Mouse (Mus musculus): ENCODE measurements at regions not wholly inside any gene's neighbourhood (a gene's known extent, or its start where the extent isn't known, plus 50 kb on each side); places are given as distances from the start of the nearest gene placed in this dataset.
A peak's percentile ranks its signal among the peaks of the same experiment; 100 is the strongest.

DNA sequence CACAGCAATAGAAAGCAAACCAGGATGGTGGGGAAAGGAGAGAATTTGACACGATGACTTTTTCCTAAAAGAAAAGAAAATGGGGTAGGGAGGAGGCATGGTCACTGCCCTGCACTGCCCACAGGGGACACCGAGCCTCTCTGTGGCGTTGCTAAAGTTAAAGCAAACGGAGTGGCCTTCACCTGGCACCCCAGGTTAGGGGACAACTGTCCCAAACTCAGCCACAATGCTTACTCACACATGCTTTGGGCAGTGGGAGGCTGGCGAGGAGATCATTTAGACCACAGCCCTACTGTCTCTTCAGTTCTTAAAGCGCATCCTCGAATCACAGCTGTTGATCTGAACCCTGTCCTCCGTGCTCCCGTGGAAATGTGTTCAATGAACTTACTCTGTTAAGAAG is 55.3 kb upstream of the Jdp2 start:
- 90% methylated on average over 9 of the region's 9 CpGs for WGBS
- Histone ChIP-seq H3K4me3 (replicated peaks; ENCODE audit: insufficient read depth, low read depth, low read length) (no peak overlapping the region), H3K27ac (ENCODE audit: insufficient read depth, low read length) (no peak overlapping the region), H3K4me1 (ENCODE audit: control insufficient read depth, insufficient read depth, low read length) (peaks cover 7% of the 10 kb centered on the region), H3K27me3 (ENCODE audit: control insufficient read depth, insufficient read depth, low read length) (no peaks in the 10 kb centered on the region)
- DNase-seq, result no peak
- TF ChIP-seq CTCF (IDR thresholded peaks at IDR 0.05; ENCODE audit: borderline replicate concordance, insufficient read depth, low read depth, low read length) (no peak), POLR2A (IDR thresholded peaks at IDR 0.05; ENCODE audit: borderline replicate concordance, insufficient read depth, low read length) (no peak)

DNA sequence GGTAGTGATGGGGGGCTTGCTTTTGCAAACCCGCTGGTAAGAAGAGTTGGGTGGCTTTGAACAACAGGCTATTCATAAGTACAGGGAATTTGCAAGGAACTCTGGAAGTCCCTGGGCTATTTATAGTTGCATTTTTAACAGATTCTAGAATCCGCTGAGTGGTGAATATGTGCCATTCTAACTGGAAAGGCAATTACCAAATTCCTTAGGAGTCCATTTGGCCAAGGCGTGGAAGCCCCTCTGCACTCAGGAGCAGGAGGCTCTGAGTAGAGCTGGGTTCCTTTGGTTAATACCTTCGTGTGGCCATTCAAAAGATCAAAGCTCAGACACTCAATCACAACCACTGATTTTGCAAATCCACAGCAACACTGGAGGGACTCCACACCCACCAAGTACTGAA is 54.0 kb upstream of the Jdp2 start:
- no peak overlapping the region for H3K4me3 ChIP-seq (replicated peaks; ENCODE audit: insufficient read depth, low read depth, low read length)
- H3K4me1 ChIP-seq (ENCODE audit: control insufficient read depth, insufficient read depth, low read length), result peaks cover 11% of the 10 kb centered on the region
- no peak for DNase-seq
- 69% methylated on average over 4 of the region's 4 CpGs for WGBS
- no peak overlapping the region for H3K27ac ChIP-seq (ENCODE audit: insufficient read depth, low read length)
- no peak for TF ChIP-seq POLR2A (IDR thresholded peaks at IDR 0.05; ENCODE audit: borderline replicate concordance, insufficient read depth, low read length)
- TF ChIP-seq CTCF (IDR thresholded peaks at IDR 0.05; ENCODE audit: borderline replicate concordance, insufficient read depth, low read depth, low read length), result no peak
- no peaks in the 10 kb centered on the region for H3K27me3 ChIP-seq (ENCODE audit: control insufficient read depth, insufficient read depth, low read length)

DNA sequence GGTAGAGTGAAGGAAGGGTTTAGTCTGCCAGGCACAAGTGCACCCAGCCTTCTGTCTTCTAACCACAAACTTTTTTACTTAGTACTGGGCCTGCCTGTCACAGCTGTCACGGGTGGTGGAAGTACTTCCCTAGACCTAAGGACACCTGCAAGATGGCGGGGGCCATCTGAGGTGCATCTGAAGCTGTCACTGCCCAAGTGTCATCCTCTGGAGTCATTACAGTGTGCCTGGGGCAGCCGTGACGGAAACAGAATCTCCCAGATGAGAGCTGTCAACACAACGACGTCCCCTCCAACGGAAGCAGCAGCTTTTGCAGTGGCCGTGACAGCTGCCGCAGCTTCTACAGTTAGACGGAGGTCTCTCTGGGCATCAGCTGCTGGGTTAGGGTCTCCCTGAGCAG is 53.1 kb upstream of the Jdp2 start:
- peaks cover 11% of the 10 kb centered on the region for H3K4me1 ChIP-seq (ENCODE audit: control insufficient read depth, insufficient read depth, low read length)
- H3K27ac ChIP-seq (ENCODE audit: insufficient read depth, low read length), result no peak overlapping the region
- WGBS, result 53% methylated on average over 10 of the region's 10 CpGs
- H3K4me3 ChIP-seq (replicated peaks; ENCODE audit: insufficient read depth, low read depth, low read length), result no peak overlapping the region
- DNase-seq, result no peak
- TF ChIP-seq POLR2A (IDR thresholded peaks at IDR 0.05; ENCODE audit: borderline replicate concordance, insufficient read depth, low read length), result no peak
- TF ChIP-seq CTCF (IDR thresholded peaks at IDR 0.05; ENCODE audit: borderline replicate concordance, insufficient read depth, low read depth, low read length), result no peak
- no peaks in the 10 kb centered on the region for H3K27me3 ChIP-seq (ENCODE audit: control insufficient read depth, insufficient read depth, low read length)

DNA sequence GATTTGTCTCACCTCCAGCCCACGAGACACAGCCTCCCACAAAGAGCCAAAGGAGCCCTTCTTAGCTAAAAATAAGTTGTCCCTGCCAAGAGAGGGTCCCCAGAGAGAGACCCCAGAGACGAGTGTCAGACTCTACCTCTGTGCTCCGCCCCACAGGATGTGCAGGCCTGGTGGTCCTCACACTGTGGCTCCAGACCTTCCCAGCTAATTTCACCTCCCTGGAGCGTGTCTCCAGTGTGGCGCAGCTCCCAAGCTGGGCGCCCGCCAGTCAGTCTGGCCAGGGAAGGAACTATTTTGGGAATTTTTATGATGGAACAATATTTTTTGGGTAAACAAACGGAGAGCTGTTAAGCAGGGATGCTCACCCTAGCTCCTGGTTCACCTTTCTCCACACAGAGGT is 50.8 kb upstream of the Jdp2 start:
- DNase-seq, result peak; percentile 31 to 43

More for the DNA sequence above, 50.8 kb upstream of the Jdp2 start:
- no peak for TF ChIP-seq CTCF (IDR thresholded peaks at IDR 0.05; ENCODE audit: borderline replicate concordance, insufficient read depth, low read depth, low read length)
- TF ChIP-seq POLR2A (IDR thresholded peaks at IDR 0.05; ENCODE audit: borderline replicate concordance, insufficient read depth, low read length), result no peak
- Histone ChIP-seq H3K4me3 (replicated peaks; ENCODE audit: insufficient read depth, low read depth, low read length) (no peak overlapping the region), H3K27me3 (ENCODE audit: control insufficient read depth, insufficient read depth, low read length) (no peaks in the 10 kb centered on the region), H3K4me1 (ENCODE audit: control insufficient read depth, insufficient read depth, low read length) (peaks cover 11% of the 10 kb centered on the region), H3K27ac (ENCODE audit: insufficient read depth, low read length) (no peak overlapping the region)
- 14% methylated on average over 8 of the region's 8 CpGs for WGBS

All from cerebellum, adult 2 months (tissue).